Mouse (Mus musculus) left cerebral cortex, postnatal 25 days (tissue): Measurements from ENCODE around the gene Tmem125. TPM values are rescaled to one million over a fixed set of nuclear protein-coding genes. Genes with fewer than 3 reads are reported as not detected.

Experiments
- DNase-seq, 2 experiments: peaks; one replicate each; pipeline ENCODE4 v3.0.0; 2022; ENCODE audit warnings: low spot score in 2 of 2, mixed read lengths in 1 of 2
- intact Hi-C: fragments of 180-260 bp; cut with DNase I; formaldehyde crosslinking; loops from one replicate; pipeline ENCODE4 v1.15.1; 2025
- total RNA-seq, 2 experiments: library from RNA; stranded (reverse); gene quantifications; 2 replicates each; pipeline ENCODE4 v1.2.3; 2021

The Tmem125 gene
- total RNA-seq, 2 experiments from 2014 or later = 7.3 to 9.9 TPM

- intact Hi-C loops = no loop called here
These were observed 43.6 kb downstream of the Tmem125 start for GRCm38 (mm10) chr4:118500171-118500724.

More at GRCm38 (mm10) chr4:118500171-118500724, 43.6 kb downstream of the Tmem125 start:
- peak; percentile 9 to 68 for DNase-seq

Other genes starting within 250 kb of the Tmem125 start
- gene Szt2, start 134.8 kb downstream of the Tmem125 start, total RNA-seq = 10 to 100 TPM; 30.6 to 43.8 TPM
- 10 to 100 TPM; 58.8 to 63.1 TPM for gene Med8, start 134.7 kb downstream of the Tmem125 start, total RNA-seq
- 10 to 100 TPM; 23.3 to 28.6 TPM for gene Elovl1, start 116.0 kb downstream of the Tmem125 start, total RNA-seq
- 1 to 10 TPM; 1.5 to 1.6 TPM for gene Cdc20, start 106.7 kb downstream of the Tmem125 start, total RNA-seq
- 1 to 10 TPM; 1.6 to 2.3 TPM for gene Mpl, start 86.5 kb downstream of the Tmem125 start, total RNA-seq
- 1 to 10 TPM; 8.2 to 9.5 TPM for gene Tie1, start 54.0 kb downstream of the Tmem125 start, total RNA-seq
- gene 2610528J11Rik, start 17.0 kb downstream of the Tmem125 start, total RNA-seq = not detected
- gene Cfap57, start 76.7 kb upstream of the Tmem125 start, total RNA-seq = under 1 TPM; 0.76 to 0.99 TPM
- gene Ebna1bp2, start 76.8 kb upstream of the Tmem125 start, total RNA-seq = 10 to 100 TPM; 55.4 to 58.0 TPM
- gene Olfr62, start 114.9 kb upstream of the Tmem125 start, total RNA-seq = not detected
- not detected for gene Olfr1342, start 148.7 kb upstream of the Tmem125 start, total RNA-seq
- gene Olfr1341, start 159.5 kb upstream of the Tmem125 start, total RNA-seq = not detected
- not detected for gene Olfr1340, start 176.1 kb upstream of the Tmem125 start, total RNA-seq
- not detected for gene Olfr1339, start 188.1 kb upstream of the Tmem125 start, total RNA-seq
- not detected for gene Olfr1338, start 214.7 kb upstream of the Tmem125 start, total RNA-seq
- gene Olfr1337, start 238.5 kb upstream of the Tmem125 start, total RNA-seq = not detected